Comparison of ENCODE assay signal across 19 mouse cellular contexts in the genomic region with DNA sequence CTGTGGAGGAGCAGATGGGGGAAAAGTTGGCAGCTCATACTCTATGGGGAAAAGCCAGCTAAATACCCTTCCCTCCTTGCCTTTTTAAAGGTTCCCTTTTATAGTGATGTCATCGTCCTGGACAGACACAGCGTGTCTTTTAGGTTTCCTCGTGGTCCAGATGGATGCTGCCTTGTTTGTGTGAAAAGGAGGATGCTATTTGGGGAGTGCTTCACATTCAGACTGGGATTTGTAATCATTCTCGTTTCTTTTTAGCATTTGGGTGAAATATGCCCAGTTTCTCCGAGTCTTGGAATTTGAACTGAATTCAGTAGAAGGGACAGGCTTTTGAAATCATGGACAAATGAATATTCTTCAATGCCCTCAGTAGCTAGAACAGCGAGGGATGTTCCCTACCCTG. TPM values are rescaled to one million over a fixed set of nuclear protein-coding genes. Genes with fewer than 3 reads are reported as not detected.
DNase-seq lines count a peak whose midpoint lies in the region; ATAC-seq and TF ChIP-seq lines count a peak whose summit lies in the region.
"Had no signal": no experiment of that assay in that cellular context is flagged by ENCODE, and none has a peak within 500 bp of the region (broad histone marks: within the 10 kb centered on the region; RNA-seq: fewer than 3 reads in every experiment).

No protein-coding gene starts in this region.

- peak; percentile 86 for ATAC-seq in forebrain, postnatal 0 days
- no peak for ATAC-seq in forebrain, embryonic 13.5 days
- ATAC-seq: activated CD4-positive, CD25-positive, alpha-beta regulatory T cell, adult 4 months; hindbrain, embryonic 16.5 days; Patski had no signal

- H3K36me3 ChIP-seq in forebrain, postnatal 0 days (ENCODE audit: insufficient read depth) = no peaks in the 10 kb centered on the region
- no peaks in the 10 kb centered on the region for H3K36me3 ChIP-seq in forebrain, embryonic 13.5 days (ENCODE audit: poor library complexity, severe bottlenecking)
- H3K36me3 ChIP-seq: heart, embryonic 13.5 days had no signal

- WGBS in forebrain, postnatal 0 days = 61% methylated on average over 6 of the region's 6 CpGs
- 87% methylated on average over 6 of the region's 6 CpGs for WGBS in forebrain, embryonic 13.5 days

- DNase-seq in forebrain, postnatal 0 days = peak; percentile 54
- peak; percentile 21 to 42 for DNase-seq in left cerebral cortex, adult 18-20 months (ENCODE audit: low spot score in 2 of 2)
- DNase-seq in left cerebral cortex, postnatal 4 days = no peak
- peak; percentile 35 for DNase-seq in layer of hippocampus, adult 9-10 months (ENCODE audit: low spot score)
- DNase-seq in telencephalon, adult 2 months (ENCODE audit: low read depth, low spot score) = peak; percentile 80
- DNase-seq in retina, embryonic 14.5 days (ENCODE audit: low spot score) = no peak
- DNase-seq: adrenal gland, postnatal 25 days; heart, postnatal 4 days; kidney, adult 11 months; liver; lung, adult 18-20 months; lung, postnatal 36 days; thymus, adult 18-20 months had no signal

- H3K4me1 ChIP-seq in forebrain, postnatal 0 days (ENCODE audit: insufficient read depth) = no peaks in the 10 kb centered on the region
- H3K4me1 ChIP-seq in forebrain, embryonic 13.5 days = peaks cover 11% of the 10 kb centered on the region; the same call in 1 of the 2 replicates
- H3K4me1 ChIP-seq: heart, embryonic 13.5 days had no signal

- no peaks in the 10 kb centered on the region for H3K27me3 ChIP-seq in forebrain, postnatal 0 days (ENCODE audit: insufficient read depth, low read length)
- H3K27me3 ChIP-seq in forebrain, embryonic 13.5 days = no peaks in the 10 kb centered on the region
- H3K27me3 ChIP-seq: heart, embryonic 13.5 days; Patski had no signal

- TF ChIP-seq CTCF in forebrain, postnatal 0 days (IDR thresholded peaks at IDR 0.05; ENCODE audit: low read depth) = no peak

- peak overlapping the region; percentile 29; the same call in 1 of the 2 replicates for H3K27ac ChIP-seq in forebrain, postnatal 0 days (ENCODE audit: low read depth, low read length)
- no peak overlapping the region for H3K27ac ChIP-seq in forebrain, embryonic 13.5 days
- H3K27ac ChIP-seq: heart, embryonic 13.5 days; kidney, postnatal 0 days had no signal

- H3K9me3 ChIP-seq in forebrain, postnatal 0 days (ENCODE audit: low read length) = no peaks in the 10 kb centered on the region
- no peaks in the 10 kb centered on the region for H3K9me3 ChIP-seq in forebrain, embryonic 13.5 days (replicated peaks)
- H3K9me3 ChIP-seq: heart, embryonic 13.5 days had no signal

- intact Hi-C loops in left cerebral cortex, postnatal 4 days (cut with DNase I) = no loop called here

- no peak overlapping the region for H3K4me2 ChIP-seq in forebrain, postnatal 0 days (ENCODE audit: low read depth)
- no peak overlapping the region for H3K4me2 ChIP-seq in forebrain, embryonic 13.5 days
- H3K4me2 ChIP-seq: heart, embryonic 13.5 days had no signal

- H3K4me3 ChIP-seq in forebrain, postnatal 0 days (ENCODE audit: low read depth, low read length) = no peak overlapping the region
- no peak overlapping the region for H3K4me3 ChIP-seq in forebrain, embryonic 13.5 days
- H3K4me3 ChIP-seq: heart, embryonic 13.5 days had no signal

- H3K9ac ChIP-seq in forebrain, postnatal 0 days = no peak overlapping the region
- H3K9ac ChIP-seq in forebrain, embryonic 13.5 days = no peak overlapping the region
- H3K9ac ChIP-seq: heart, embryonic 13.5 days had no signal

RNA-seq across cellular contexts. Expression of gene Enox1, which starts 58.3 kb away (rescaled TPM):
- 61.7 and 61.8 TPM in 2 replicates for total RNA-seq in forebrain, postnatal 0 days (2014; rRNA removed)
- polyA plus RNA-seq in forebrain, postnatal 0 days (2015; fragmentation: Nextera tagmentation; extraction: Ambion mirVana) = 33.9 and 39.9 TPM in 2 replicates
- polyA plus RNA-seq in forebrain, embryonic 13.5 days (2015; fragmentation: Nextera tagmentation; extraction: Ambion mirVana) = 40.3 and 46.9 TPM in 2 replicates
- total RNA-seq in left cerebral cortex, adult 18-20 months (2021) = 10 to 100 TPM; 43.8 to 44.9 TPM
- total RNA-seq in left cerebral cortex, postnatal 4 days (2021) = 10 to 100 TPM; 67.2 to 73.5 TPM

Comparison
In these comparisons a context has a peak if more than half of its experiments do, and no peak if none do; other contexts are left out.
1. DNase-seq: peak in forebrain, postnatal 0 days (single experiment), left cerebral cortex, adult 18-20 months (2 of 2), layer of hippocampus, adult 9-10 months (single experiment) and telencephalon, adult 2 months (single experiment); none in left cerebral cortex, postnatal 4 days (single experiment) and retina, embryonic 14.5 days (single experiment).